In the genomic region with DNA sequence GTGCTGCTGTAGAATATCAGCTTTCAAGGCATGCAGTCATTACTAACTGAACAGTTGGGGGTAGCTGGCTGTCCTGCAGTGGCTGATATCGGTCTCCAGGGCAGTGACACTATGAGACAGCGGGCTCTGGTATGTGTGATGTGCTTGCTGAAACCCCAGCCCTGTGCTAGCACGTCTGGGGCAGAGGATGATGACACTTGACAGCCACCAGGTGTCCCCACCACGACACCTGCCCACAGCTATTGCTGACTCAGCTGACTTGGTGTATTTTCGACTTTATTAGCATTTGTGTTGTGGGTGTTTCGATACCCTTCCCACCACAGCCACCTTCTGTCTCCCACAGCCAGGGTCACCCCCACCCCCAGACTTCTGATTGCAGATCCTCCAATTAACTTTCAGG, we compare ENCODE assay signal across 9 mouse cellular contexts. TPM values are rescaled to one million over a fixed set of nuclear protein-coding genes. Genes with fewer than 3 reads are reported as not detected.
DNase-seq lines count a peak whose midpoint lies in the region; ATAC-seq and TF ChIP-seq lines count a peak whose summit lies in the region.
"Had no signal": no experiment of that assay in that cellular context is flagged by ENCODE, and none has a peak within 500 bp of the region (broad histone marks: within the 10 kb centered on the region; RNA-seq: fewer than 3 reads in every experiment).

No protein-coding gene starts in this region.

- no peak for TF ChIP-seq POLR2A in ES-Bruce4 (IDR thresholded peaks at IDR 0.05; ENCODE audit: insufficient read depth, low read length)

- peak; percentile 63; the same call in 1 of the 2 replicates for TF ChIP-seq EP300 in ES-Bruce4 (IDR thresholded peaks at IDR 0.05; ENCODE audit: insufficient read depth, low read depth, low read length)

- H3K27ac ChIP-seq in heart, embryonic 16.5 days (ENCODE audit: low read length): no peak overlapping the region
- no peak overlapping the region for H3K27ac ChIP-seq in heart, embryonic 10.5 days
- H3K27ac ChIP-seq in ES-Bruce4 (ENCODE audit: insufficient read depth, low read length): no peak overlapping the region
- no peak overlapping the region for H3K27ac ChIP-seq in stomach, embryonic 16.5 days (ENCODE audit: low read length)
- H3K27ac ChIP-seq: embryonic facial prominence, embryonic 15.5 days had no signal

- H3K27me3 ChIP-seq in heart, embryonic 16.5 days (ENCODE audit: control insufficient read depth, insufficient read depth, low read length): peaks cover 2% of the 10 kb centered on the region
- peaks cover 59% of the 10 kb centered on the region for H3K27me3 ChIP-seq in heart, embryonic 10.5 days (ENCODE audit: insufficient read depth, poor library complexity, severe bottlenecking)
- H3K27me3 ChIP-seq in ES-Bruce4 (ENCODE audit: control insufficient read depth, insufficient read depth, low read length, poor library complexity, severe bottlenecking): no peaks in the 10 kb centered on the region
- no peaks in the 10 kb centered on the region for H3K27me3 ChIP-seq in stomach, embryonic 16.5 days (ENCODE audit: control insufficient read depth, insufficient read depth, low read length)

- no peaks in the 10 kb centered on the region for H3K36me3 ChIP-seq in heart, embryonic 16.5 days (ENCODE audit: control insufficient read depth, insufficient read depth)
- no peaks in the 10 kb centered on the region for H3K36me3 ChIP-seq in heart, embryonic 10.5 days
- H3K36me3 ChIP-seq in ES-Bruce4 (ENCODE audit: control insufficient read depth, insufficient read depth, low read length, poor library complexity, severe bottlenecking): no peaks in the 10 kb centered on the region
- H3K36me3 ChIP-seq in stomach, embryonic 16.5 days (ENCODE audit: control insufficient read depth, insufficient read depth, low read length): no peaks in the 10 kb centered on the region
- H3K36me3 ChIP-seq: embryonic facial prominence, embryonic 15.5 days had no signal

- H3K4me2 ChIP-seq in heart, embryonic 16.5 days (ENCODE audit: low read depth, low read length): no peak overlapping the region
- H3K4me2 ChIP-seq in stomach, embryonic 16.5 days (ENCODE audit: low read depth, low read length): no peak overlapping the region
- H3K4me2 ChIP-seq: embryonic facial prominence, embryonic 15.5 days had no signal

- peaks cover 4% of the 10 kb centered on the region; the same call in 1 of the 2 replicates for H3K4me1 ChIP-seq in heart, embryonic 16.5 days (ENCODE audit: control insufficient read depth, insufficient read depth, low read length)
- peaks cover 6% of the 10 kb centered on the region; the same call in 1 of the 2 replicates for H3K4me1 ChIP-seq in heart, embryonic 10.5 days
- H3K4me1 ChIP-seq in ES-Bruce4 (ENCODE audit: control insufficient read depth, insufficient read depth, low read length): peaks cover 2% of the 10 kb centered on the region
- no peaks in the 10 kb centered on the region for H3K4me1 ChIP-seq in stomach, embryonic 16.5 days (ENCODE audit: control insufficient read depth, insufficient read depth, low read length)
- H3K4me1 ChIP-seq: embryonic facial prominence, embryonic 15.5 days had no signal

- WGBS in heart, embryonic 16.5 days: 12% methylated on average over 6 of the region's 6 CpGs
- WGBS in heart, embryonic 10.5 days: 20% methylated on average over 6 of the region's 6 CpGs
- 8% methylated on average over 6 of the region's 6 CpGs for WGBS in stomach, embryonic 16.5 days

- ATAC-seq in heart, embryonic 16.5 days (replicated peaks; ENCODE audit: extremely low read depth, insufficient read depth, low FRiP score): peak; percentile 73; the same call in 1 of the 2 replicates
- peak; percentile 82 for ATAC-seq in inflammation-experienced regulatory T-cells, adult 6 months
- ATAC-seq in stomach, embryonic 16.5 days (ENCODE audit: insufficient read depth, low FRiP score): peak; percentile 55; the same call in 1 of the 2 replicates

- DNase-seq in heart, embryonic 10.5 days (ENCODE audit: low spot score): no peak
- DNase-seq in cerebellum, postnatal 10 days: peak; percentile 68 to 70
- peak; percentile 44 for DNase-seq in lung, postnatal 14 days
- no peak for DNase-seq in frontal cortex, adult 2 months (ENCODE audit: extremely low spot score in 1 of 2, low spot score in 1 of 2)

- H3K9me3 ChIP-seq in heart, embryonic 16.5 days (replicated peaks; ENCODE audit: control insufficient read depth, low read length): no peaks in the 10 kb centered on the region
- H3K9me3 ChIP-seq in heart, embryonic 10.5 days: no peaks in the 10 kb centered on the region
- H3K9me3 ChIP-seq in ES-Bruce4 (replicated peaks; ENCODE audit: control insufficient read depth, insufficient read depth, low read length, poor library complexity, severe bottlenecking): no peaks in the 10 kb centered on the region
- no peaks in the 10 kb centered on the region for H3K9me3 ChIP-seq in stomach, embryonic 16.5 days (replicated peaks; ENCODE audit: control insufficient read depth, low read length)
- H3K9me3 ChIP-seq: embryonic facial prominence, embryonic 15.5 days had no signal

- H3K4me3 ChIP-seq in heart, embryonic 16.5 days (ENCODE audit: low read length): no peak overlapping the region
- H3K4me3 ChIP-seq in heart, embryonic 10.5 days: no peak overlapping the region
- no peak overlapping the region for H3K4me3 ChIP-seq in ES-Bruce4 (ENCODE audit: low read depth, low read length)
- no peak overlapping the region for H3K4me3 ChIP-seq in stomach, embryonic 16.5 days (replicated peaks; ENCODE audit: low read length)
- H3K4me3 ChIP-seq: embryonic facial prominence, embryonic 15.5 days had no signal

- peak; percentile 95 for TF ChIP-seq CTCF in ES-Bruce4 (IDR thresholded peaks at IDR 0.05; ENCODE audit: low read depth, low read length)

- no peak overlapping the region for H3K9ac ChIP-seq in heart, embryonic 16.5 days (ENCODE audit: low read length)
- no peak overlapping the region for H3K9ac ChIP-seq in ES-Bruce4 (ENCODE audit: low read depth, poor library complexity, severe bottlenecking)
- no peak overlapping the region for H3K9ac ChIP-seq in stomach, embryonic 16.5 days (ENCODE audit: low read length)
- H3K9ac ChIP-seq: embryonic facial prominence, embryonic 15.5 days had no signal

RNA-seq across cellular contexts. Expression of a gene that starts 16.2 kb away (rescaled TPM):
- polyA plus RNA-seq in heart, embryonic 16.5 days (2015; fragmentation: Nextera tagmentation; extraction: Ambion mirVana): 0.13 and 0.22 TPM in 2 replicates
- polyA plus RNA-seq in heart, embryonic 10.5 days (2016; fragmentation: Nextera tagmentation; extraction: Ambion mirVana): 0.06 and 0.29 TPM in 2 replicates
- polyA plus RNA-seq in ES-Bruce4 (2011; ENCODE audit: insufficient read depth, insufficient read length, low read depth, missing spikeins): 1.4 and 1.6 TPM in 2 replicates
- polyA plus RNA-seq in inflammation-experienced regulatory T-cells, adult 6 months (2017; shearing (Covaris generic)): not detected
- 0.96 and 1.4 TPM in 2 replicates for polyA plus RNA-seq in stomach, embryonic 16.5 days (2015; fragmentation: Nextera tagmentation; extraction: Ambion mirVana)
- 98.8 and 102 TPM in 2 replicates for polyA plus RNA-seq in frontal cortex, adult 2 months (2012; rRNA removed)

RNA-seq across cellular contexts. Expression of a gene that starts 21.2 kb away (rescaled TPM):
- polyA plus RNA-seq in heart, embryonic 16.5 days (2015; fragmentation: Nextera tagmentation; extraction: Ambion mirVana): 0.04 TPM in 1 of 2 replicates, not detected in the other
- polyA plus RNA-seq in heart, embryonic 10.5 days (2016; fragmentation: Nextera tagmentation; extraction: Ambion mirVana): 0.30 and 0.62 TPM in 2 replicates
- polyA plus RNA-seq in ES-Bruce4 (2011; ENCODE audit: insufficient read depth, insufficient read length, low read depth, missing spikeins): 2.2 TPM in 2 replicates
- not detected for polyA plus RNA-seq in inflammation-experienced regulatory T-cells, adult 6 months (2017; shearing (Covaris generic))
- 0.28 TPM in 1 of 2 replicates, not detected in the other for polyA plus RNA-seq in stomach, embryonic 16.5 days (2015; fragmentation: Nextera tagmentation; extraction: Ambion mirVana)
- 34.8 and 43.9 TPM in 2 replicates for polyA plus RNA-seq in frontal cortex, adult 2 months (2012; rRNA removed)

RNA-seq across cellular contexts. Expression of a gene that starts 26.6 kb away (rescaled TPM):
- 35.7 and 37.8 TPM in 2 replicates for polyA plus RNA-seq in heart, embryonic 16.5 days (2015; fragmentation: Nextera tagmentation; extraction: Ambion mirVana)
- polyA plus RNA-seq in heart, embryonic 10.5 days (2016; fragmentation: Nextera tagmentation; extraction: Ambion mirVana): 35.4 and 39.6 TPM in 2 replicates
- 38.0 and 42.7 TPM in 2 replicates for polyA plus RNA-seq in ES-Bruce4 (2011; ENCODE audit: insufficient read depth, insufficient read length, low read depth, missing spikeins)
- 10 to 100 TPM; 37.8 to 49.3 (median 40.1) TPM for polyA plus RNA-seq in inflammation-experienced regulatory T-cells, adult 6 months (2017; shearing (Covaris generic))
- polyA plus RNA-seq in stomach, embryonic 16.5 days (2015; fragmentation: Nextera tagmentation; extraction: Ambion mirVana): 35.7 and 37.1 TPM in 2 replicates
- polyA plus RNA-seq in frontal cortex, adult 2 months (2012; rRNA removed): 23.7 and 23.8 TPM in 2 replicates

RNA-seq across cellular contexts. Expression of a gene that starts 31.8 kb away (rescaled TPM):
- 0.96 and 1.4 TPM in 2 replicates for polyA plus RNA-seq in heart, embryonic 16.5 days (2015; fragmentation: Nextera tagmentation; extraction: Ambion mirVana)
- 0.94 and 1.3 TPM in 2 replicates for polyA plus RNA-seq in heart, embryonic 10.5 days (2016; fragmentation: Nextera tagmentation; extraction: Ambion mirVana)
- 0.99 and 1.4 TPM in 2 replicates for polyA plus RNA-seq in ES-Bruce4 (2011; ENCODE audit: insufficient read depth, insufficient read length, low read depth, missing spikeins)
- polyA plus RNA-seq in inflammation-experienced regulatory T-cells, adult 6 months (2017; shearing (Covaris generic)): under 1 TPM in 2 of 3 experiments, not detected in 1; 0.59 to 0.94 TPM
- 8.4 and 11.6 TPM in 2 replicates for polyA plus RNA-seq in stomach, embryonic 16.5 days (2015; fragmentation: Nextera tagmentation; extraction: Ambion mirVana)
- polyA plus RNA-seq in frontal cortex, adult 2 months (2012; rRNA removed): 4.9 and 5.9 TPM in 2 replicates

RNA-seq across cellular contexts. Expression of a gene that starts 34.4 kb away (rescaled TPM):
- 18.9 and 21.0 TPM in 2 replicates for polyA plus RNA-seq in heart, embryonic 16.5 days (2015; fragmentation: Nextera tagmentation; extraction: Ambion mirVana)
- 16.5 and 18.3 TPM in 2 replicates for polyA plus RNA-seq in heart, embryonic 10.5 days (2016; fragmentation: Nextera tagmentation; extraction: Ambion mirVana)
- polyA plus RNA-seq in ES-Bruce4 (2011; ENCODE audit: insufficient read depth, insufficient read length, low read depth, missing spikeins): 7.9 and 8.2 TPM in 2 replicates
- 10 to 100 TPM; 36.6 to 71.1 (median 66.0) TPM for polyA plus RNA-seq in inflammation-experienced regulatory T-cells, adult 6 months (2017; shearing (Covaris generic))
- 14.5 and 17.1 TPM in 2 replicates for polyA plus RNA-seq in stomach, embryonic 16.5 days (2015; fragmentation: Nextera tagmentation; extraction: Ambion mirVana)
- polyA plus RNA-seq in frontal cortex, adult 2 months (2012; rRNA removed): 18.6 and 18.7 TPM in 2 replicates

Comparison
In these comparisons a context has a peak if more than half of its experiments do, and no peak if none do; other contexts are left out.
1. DNase-seq: peak in cerebellum, postnatal 10 days (2 of 2) and lung, postnatal 14 days (single experiment); none in heart, embryonic 10.5 days (single experiment) and frontal cortex, adult 2 months (0 of 2).
2. RNA of a gene that starts 16.2 kb away (polyA plus RNA-seq): 98.8 to 102 TPM in frontal cortex, adult 2 months; 1.4 to 1.6 TPM in ES-Bruce4, 0.96 to 1.4 TPM in stomach, embryonic 16.5 days, 0.06 to 0.29 TPM in heart, embryonic 10.5 days, 0.13 to 0.22 TPM in heart, embryonic 16.5 days and not detected in inflammation-experienced regulatory T-cells, adult 6 months; every median in the first group is over 10 times any median in the second.
3. RNA of a gene that starts 21.2 kb away (polyA plus RNA-seq): 34.8 to 43.9 TPM in frontal cortex, adult 2 months; 2.2 TPM in ES-Bruce4, 0.30 to 0.62 TPM in heart, embryonic 10.5 days, 0.28 TPM in stomach, embryonic 16.5 days, 0.04 TPM in heart, embryonic 16.5 days and not detected in inflammation-experienced regulatory T-cells, adult 6 months; every median in the first group is over 10 times any median in the second.
4. Peak in every context shown above with its lines, with median percentiles within 50 percentile points of each other: ATAC-seq.